Mouse (Mus musculus): ENCODE measurements around the gene Lgals1. TPM values are rescaled to one million over a fixed set of nuclear protein-coding genes. Genes with fewer than 3 reads are reported as not detected.

The Lgals1 gene
- polyA plus RNA-seq, 1 experiment from 2014 or later, result 105 TPM

DNA sequence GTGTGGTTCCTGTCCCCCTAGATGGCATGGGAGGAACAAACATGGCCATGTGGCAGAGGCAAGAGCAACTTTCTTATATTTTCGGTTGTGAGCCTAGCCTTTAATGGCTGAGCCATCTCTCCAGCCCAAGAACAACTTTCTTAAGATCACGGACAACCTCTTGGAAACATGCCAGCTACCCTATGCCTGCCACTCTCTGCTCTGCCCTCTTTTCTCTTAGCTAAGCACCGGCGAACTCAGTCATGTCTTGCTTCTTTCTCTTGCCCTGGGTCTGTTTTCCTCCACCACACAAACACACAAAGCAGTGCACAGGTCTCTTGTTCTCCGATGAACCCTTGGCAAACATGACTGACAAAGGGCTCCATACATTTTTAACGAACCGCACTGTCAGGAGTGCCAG, 19.7 kb downstream of the Lgals1 start:
- no peak overlapping the region for H3K4me2 ChIP-seq (ENCODE audit: low read length)
- peaks cover 19% of the 10 kb centered on the region for H3K4me1 ChIP-seq (ENCODE audit: control insufficient read depth, insufficient read depth, low read depth, low read length)
- ATAC-seq, result no peak
- H3K27me3 ChIP-seq (replicated peaks; ENCODE audit: control insufficient read depth, insufficient read depth, low read length), result no peaks in the 10 kb centered on the region; the same call in 1 of the 2 replicates
- no peak overlapping the region for H3K27ac ChIP-seq (ENCODE audit: low read depth, low read length)
- no peak overlapping the region for H3K9ac ChIP-seq (ENCODE audit: low read depth, low read length)
- H3K9me3 ChIP-seq (ENCODE audit: control insufficient read depth, low read length), result no peaks in the 10 kb centered on the region
- no peak overlapping the region for H3K4me3 ChIP-seq (ENCODE audit: low read length)
- WGBS, result 56% methylated on average over 7 of the region's 7 CpGs
- H3K36me3 ChIP-seq (ENCODE audit: control insufficient read depth, insufficient read depth, low read length), result 0 out of 2 replicates have a peak, but pooled peaks cover 2% of the 10 kb centered on the region

DNA sequence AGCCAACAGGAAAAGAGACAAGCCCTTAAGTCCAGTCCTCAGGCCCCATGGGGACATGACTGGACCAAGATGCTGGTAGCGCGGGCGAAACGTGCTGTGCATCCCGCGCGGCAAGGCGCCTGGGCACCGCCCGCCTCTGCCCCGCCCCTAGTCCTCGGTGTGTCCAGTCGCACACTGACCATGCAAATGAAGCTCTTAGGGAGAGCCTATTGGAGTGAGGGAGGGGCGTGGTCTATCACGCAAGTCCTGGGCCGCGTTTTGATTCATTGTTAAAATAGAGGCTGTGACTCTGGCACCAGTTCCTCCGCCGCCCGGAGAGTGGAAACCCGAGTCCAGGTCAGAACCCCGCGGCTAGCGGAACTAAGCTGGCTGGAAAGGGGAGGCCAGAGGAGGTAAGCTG, 21.1 kb downstream of the Lgals1 start, which contains the start of gene Triobp:
Gene Triobp, plus strand, starts transcription at position 68 of the 400 bp plus-strand sequence.
- peak within 1 kb of the TSS; percentile 77 for H3K9ac ChIP-seq (ENCODE audit: low read depth, low read length)
- WGBS, result 1% methylated on average over 24 of the region's 24 CpGs
- H3K9me3 ChIP-seq (ENCODE audit: control insufficient read depth, low read length), result no peaks in the 10 kb centered on the region
- peak; percentile 98 for ATAC-seq
- peaks cover 16% of the 10 kb centered on the region for H3K4me1 ChIP-seq (ENCODE audit: control insufficient read depth, insufficient read depth, low read depth, low read length)
- no peaks in the 10 kb centered on the region; the same call in 1 of the 2 replicates for H3K27me3 ChIP-seq (replicated peaks; ENCODE audit: control insufficient read depth, insufficient read depth, low read length)
- H3K27ac ChIP-seq (ENCODE audit: low read depth, low read length), result peak within 1 kb of the TSS; percentile 77
- no peaks in the 10 kb centered on the region; the same call in 1 of the 2 replicates for H3K36me3 ChIP-seq (ENCODE audit: control insufficient read depth, insufficient read depth, low read length)
- peak within 1 kb of the TSS; percentile 66 for H3K4me3 ChIP-seq (ENCODE audit: low read length)
- peak within 1 kb of the TSS; percentile 57 for H3K4me2 ChIP-seq (ENCODE audit: low read length)

DNA sequence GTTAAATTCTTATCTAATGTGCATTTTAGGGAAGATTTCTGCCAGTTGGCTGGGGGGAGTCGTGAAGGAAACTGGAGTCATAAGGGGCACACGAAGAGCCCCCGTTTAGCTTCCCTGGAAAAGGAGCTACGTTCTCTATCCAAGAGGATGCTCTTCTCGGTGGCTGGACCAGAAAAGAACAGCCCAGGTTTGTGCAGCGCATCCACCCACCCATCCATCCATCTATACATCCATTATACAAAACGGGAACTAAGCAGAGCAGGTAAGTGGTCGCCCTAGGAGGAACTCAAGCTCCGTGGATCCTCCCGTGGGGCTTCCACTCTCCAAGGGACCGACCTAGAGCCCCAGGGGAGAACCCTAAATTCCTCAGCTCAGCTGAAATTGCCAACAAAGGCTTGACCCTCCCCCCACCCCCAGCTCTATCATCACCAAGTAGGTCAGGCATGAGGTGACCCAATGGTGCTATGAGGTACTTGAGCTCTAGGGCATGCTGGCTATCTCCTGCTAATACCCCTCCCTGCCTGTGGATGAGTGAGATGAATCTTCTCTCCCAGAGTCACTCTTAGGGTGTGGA, 21.7 kb downstream of the Lgals1 start:
- Histone ChIP-seq H3K36me3 (ENCODE audit: control insufficient read depth, insufficient read depth, low read length) (no peaks in the 10 kb centered on the region; the same call in 1 of the 2 replicates), H3K4me1 (ENCODE audit: control insufficient read depth, insufficient read depth, low read depth, low read length) (peaks cover 13% of the 10 kb centered on the region), H3K4me3 (ENCODE audit: low read length) (peak overlapping the region; percentile 66), H3K4me2 (ENCODE audit: low read length) (peak overlapping the region; percentile 57), H3K9ac (ENCODE audit: low read depth, low read length) (peak overlapping the region; percentile 77), H3K9me3 (ENCODE audit: control insufficient read depth, low read length) (no peaks in the 10 kb centered on the region), H3K27ac (ENCODE audit: low read depth, low read length) (peak overlapping the region; percentile 77), H3K27me3 (replicated peaks; ENCODE audit: control insufficient read depth, insufficient read depth, low read length) (no peaks in the 10 kb centered on the region; the same call in 1 of the 2 replicates)
- WGBS, result 2% methylated on average over 11 of the region's 11 CpGs
- ATAC-seq, result peak; percentile 31

DNA sequence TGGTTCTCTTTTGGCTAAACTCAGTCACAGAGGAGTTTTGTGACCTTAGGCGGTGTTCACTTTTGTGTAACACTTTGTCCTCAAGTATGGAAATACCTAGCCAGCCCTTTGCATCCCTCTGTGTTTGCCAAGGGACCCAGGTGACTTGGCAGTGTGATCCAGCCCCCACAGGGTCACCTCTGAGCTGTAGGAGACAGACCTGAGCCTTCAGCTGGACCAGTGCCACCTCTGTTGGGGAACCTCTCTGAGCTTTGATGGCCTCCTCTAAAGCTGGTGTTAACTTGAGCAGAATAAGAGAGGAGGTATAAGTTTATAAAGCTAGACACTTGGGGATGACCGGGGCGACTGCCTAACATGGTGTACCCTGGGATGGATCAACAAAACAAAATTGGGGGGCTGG, 22.4 kb downstream of the Lgals1 start:
- no peak overlapping the region for H3K27ac ChIP-seq (ENCODE audit: low read depth, low read length)
- WGBS, result 99% methylated on average over 3 of the region's 3 CpGs
- H3K36me3 ChIP-seq (ENCODE audit: control insufficient read depth, insufficient read depth, low read length), result no peaks in the 10 kb centered on the region; the same call in 1 of the 2 replicates
- H3K4me2 ChIP-seq (ENCODE audit: low read length), result peak overlapping the region; percentile 57
- H3K4me3 ChIP-seq (ENCODE audit: low read length), result peak overlapping the region; percentile 66
- H3K9ac ChIP-seq (ENCODE audit: low read depth, low read length), result no peak overlapping the region
- H3K27me3 ChIP-seq (replicated peaks; ENCODE audit: control insufficient read depth, insufficient read depth, low read length), result no peaks in the 10 kb centered on the region; the same call in 1 of the 2 replicates
- no peak for ATAC-seq
- no peaks in the 10 kb centered on the region for H3K9me3 ChIP-seq (ENCODE audit: control insufficient read depth, low read length)
- H3K4me1 ChIP-seq (ENCODE audit: control insufficient read depth, insufficient read depth, low read depth, low read length), result peaks cover 13% of the 10 kb centered on the region

DNA sequence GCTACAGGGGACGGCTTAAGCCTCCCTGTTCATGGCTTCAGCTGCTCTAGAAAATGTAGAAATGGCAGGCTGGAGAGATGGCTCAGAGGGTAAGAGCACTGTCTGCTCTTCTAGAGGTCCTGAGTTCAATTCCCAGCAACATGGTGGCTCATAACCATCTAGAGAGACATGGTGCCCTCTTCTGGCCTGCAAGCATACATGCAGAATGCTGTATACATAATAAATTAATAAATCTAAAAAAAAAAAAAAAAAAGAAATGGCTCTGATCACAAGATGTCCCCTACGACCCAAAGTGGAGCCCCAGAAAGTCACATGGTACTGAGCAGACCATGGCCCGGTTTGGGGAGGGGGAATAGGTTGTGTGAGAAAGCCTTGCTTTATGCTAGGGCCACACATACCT, 29.1 kb downstream of the Lgals1 start:
- 81% methylated on average over 3 of the region's 3 CpGs for WGBS
- H3K27ac ChIP-seq (ENCODE audit: low read depth, low read length), result no peak overlapping the region
- H3K9ac ChIP-seq (ENCODE audit: low read depth, low read length), result no peak overlapping the region
- no peaks in the 10 kb centered on the region for H3K27me3 ChIP-seq (replicated peaks; ENCODE audit: control insufficient read depth, insufficient read depth, low read length)
- H3K4me2 ChIP-seq (ENCODE audit: low read length), result no peak overlapping the region
- peaks cover 14% of the 10 kb centered on the region for H3K36me3 ChIP-seq (ENCODE audit: control insufficient read depth, insufficient read depth, low read length)
- H3K9me3 ChIP-seq (ENCODE audit: control insufficient read depth, low read length), result no peaks in the 10 kb centered on the region
- no peaks in the 10 kb centered on the region for H3K4me1 ChIP-seq (ENCODE audit: control insufficient read depth, insufficient read depth, low read depth, low read length)
- H3K4me3 ChIP-seq (ENCODE audit: low read length), result no peak overlapping the region
- no peak for ATAC-seq

DNA sequence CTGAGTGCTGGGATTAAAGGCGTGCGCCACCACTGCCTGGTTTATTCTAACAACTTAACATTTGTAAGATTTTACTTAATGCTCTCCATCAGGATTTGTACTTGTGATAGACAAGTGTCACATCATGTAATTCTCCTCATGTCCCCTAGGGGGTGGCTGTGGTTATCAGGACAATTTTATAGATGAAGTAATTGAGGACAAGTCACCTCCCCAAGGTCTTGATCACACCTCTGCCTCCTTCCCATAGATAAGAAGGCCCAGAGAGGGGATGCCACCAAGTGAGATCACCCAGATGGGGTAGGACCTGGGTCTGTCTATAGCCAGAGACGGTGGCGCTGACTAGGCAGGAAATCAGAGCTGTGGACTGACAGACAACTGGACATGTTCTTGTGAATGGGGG, 29.8 kb downstream of the Lgals1 start:
- ATAC-seq, result no peak
- no peak overlapping the region for H3K27ac ChIP-seq (ENCODE audit: low read depth, low read length)
- no peaks in the 10 kb centered on the region for H3K27me3 ChIP-seq (replicated peaks; ENCODE audit: control insufficient read depth, insufficient read depth, low read length)
- H3K4me1 ChIP-seq (ENCODE audit: control insufficient read depth, insufficient read depth, low read depth, low read length), result no peaks in the 10 kb centered on the region
- H3K9ac ChIP-seq (ENCODE audit: low read depth, low read length), result no peak overlapping the region
- WGBS, result 86% methylated on average over 4 of the region's 4 CpGs
- H3K4me2 ChIP-seq (ENCODE audit: low read length), result no peak overlapping the region
- H3K4me3 ChIP-seq (ENCODE audit: low read length), result no peak overlapping the region
- H3K36me3 ChIP-seq (ENCODE audit: control insufficient read depth, insufficient read depth, low read length), result peaks cover 18% of the 10 kb centered on the region
- H3K9me3 ChIP-seq (ENCODE audit: control insufficient read depth, low read length), result no peaks in the 10 kb centered on the region

DNA sequence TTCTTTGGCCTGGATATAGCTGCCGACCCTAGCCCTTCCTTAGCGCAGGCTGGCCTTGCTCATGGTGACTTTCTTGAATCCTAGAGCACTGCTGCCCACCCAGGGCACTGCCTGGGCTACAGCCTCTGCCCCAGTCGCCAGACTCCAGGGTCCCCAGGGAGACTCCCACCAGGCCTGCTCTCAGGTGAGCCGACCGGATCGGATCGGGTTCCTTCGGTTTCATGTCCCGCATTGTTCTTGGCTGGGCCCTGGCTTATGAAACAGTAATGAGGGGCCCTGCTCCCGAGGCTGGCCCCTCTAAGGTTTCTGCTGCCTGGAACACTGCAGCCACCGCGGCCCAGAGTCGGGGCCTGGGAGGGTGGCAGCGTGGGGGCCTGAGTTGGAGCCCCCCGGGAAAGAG, 30.5 kb downstream of the Lgals1 start:
- Histone ChIP-seq H3K27me3 (replicated peaks; ENCODE audit: control insufficient read depth, insufficient read depth, low read length) (no peaks in the 10 kb centered on the region), H3K4me2 (ENCODE audit: low read length) (no peak overlapping the region), H3K4me3 (ENCODE audit: low read length) (no peak overlapping the region), H3K9ac (ENCODE audit: low read depth, low read length) (no peak overlapping the region), H3K9me3 (ENCODE audit: control insufficient read depth, low read length) (no peaks in the 10 kb centered on the region), H3K27ac (ENCODE audit: low read depth, low read length) (no peak overlapping the region), H3K36me3 (ENCODE audit: control insufficient read depth, insufficient read depth, low read length) (peaks cover 18% of the 10 kb centered on the region), H3K4me1 (ENCODE audit: control insufficient read depth, insufficient read depth, low read depth, low read length) (no peaks in the 10 kb centered on the region)
- 75% methylated on average over 15 of the region's 15 CpGs for WGBS
- ATAC-seq, result no peak

DNA sequence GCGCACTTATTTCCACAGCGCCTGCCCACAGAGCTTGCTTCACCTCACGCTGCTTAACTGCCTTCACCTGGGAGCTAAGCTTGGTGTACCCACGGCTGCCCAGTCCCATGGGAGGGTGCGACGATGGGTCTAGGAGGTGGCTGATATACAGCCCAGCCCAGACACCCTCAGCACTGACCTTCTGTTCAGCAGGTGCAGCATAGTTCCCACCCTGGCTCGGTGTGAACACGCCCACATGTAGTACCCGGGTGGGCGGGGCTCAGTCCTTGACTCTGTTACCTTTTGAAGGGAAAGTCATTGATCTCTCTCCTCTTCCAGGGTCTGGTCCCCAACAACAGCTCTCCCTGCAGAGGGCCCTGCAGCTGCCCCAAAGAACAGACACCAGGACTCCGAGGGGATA, 33.0 kb downstream of the Lgals1 start:
- no peak overlapping the region for H3K4me3 ChIP-seq (ENCODE audit: low read length)
- H3K4me2 ChIP-seq (ENCODE audit: low read length), result no peak overlapping the region
- H3K9ac ChIP-seq (ENCODE audit: low read depth, low read length), result no peak overlapping the region
- no peak for ATAC-seq
- H3K36me3 ChIP-seq (ENCODE audit: control insufficient read depth, insufficient read depth, low read length), result peaks cover 21% of the 10 kb centered on the region
- no peaks in the 10 kb centered on the region; the same call in 1 of the 2 replicates for H3K4me1 ChIP-seq (ENCODE audit: control insufficient read depth, insufficient read depth, low read depth, low read length)
- 91% methylated on average over 11 of the region's 11 CpGs for WGBS
- H3K27me3 ChIP-seq (replicated peaks; ENCODE audit: control insufficient read depth, insufficient read depth, low read length), result no peaks in the 10 kb centered on the region
- no peaks in the 10 kb centered on the region for H3K9me3 ChIP-seq (ENCODE audit: control insufficient read depth, low read length)
- no peak overlapping the region for H3K27ac ChIP-seq (ENCODE audit: low read depth, low read length)

DNA sequence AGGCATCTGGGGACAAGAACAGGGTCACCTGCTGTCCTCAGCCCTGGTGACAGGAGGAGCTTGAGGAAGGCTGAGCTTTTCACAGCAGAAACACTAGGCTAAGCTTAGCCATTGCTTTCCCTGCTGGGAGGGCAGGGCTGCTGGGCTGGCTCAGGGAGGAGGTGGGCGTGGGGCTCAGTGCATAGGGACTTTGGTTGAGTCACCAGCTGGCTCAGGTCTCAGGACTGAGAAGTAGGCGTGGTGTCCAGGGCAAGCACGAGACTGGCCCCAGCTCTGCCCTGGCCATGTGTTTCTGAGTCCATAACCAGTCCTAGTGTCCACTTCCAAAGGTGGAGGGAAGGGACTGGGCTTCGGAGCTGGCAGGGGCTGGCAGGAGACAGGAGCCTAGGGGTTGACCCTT, 33.6 kb downstream of the Lgals1 start:
- Histone ChIP-seq H3K4me2 (ENCODE audit: low read length) (no peak overlapping the region), H3K9me3 (ENCODE audit: control insufficient read depth, low read length) (no peaks in the 10 kb centered on the region), H3K4me1 (ENCODE audit: control insufficient read depth, insufficient read depth, low read depth, low read length) (no peaks in the 10 kb centered on the region; the same call in 1 of the 2 replicates), H3K36me3 (ENCODE audit: control insufficient read depth, insufficient read depth, low read length) (peaks cover 21% of the 10 kb centered on the region), H3K27ac (ENCODE audit: low read depth, low read length) (no peak overlapping the region), H3K4me3 (ENCODE audit: low read length) (no peak overlapping the region), H3K27me3 (replicated peaks; ENCODE audit: control insufficient read depth, insufficient read depth, low read length) (no peaks in the 10 kb centered on the region), H3K9ac (ENCODE audit: low read depth, low read length) (no peak overlapping the region)
- WGBS, result 80% methylated on average over 4 of the region's 4 CpGs
- no peak for ATAC-seq
